Mouse (Mus musculus) thymus, postnatal 25 days (tissue): ENCODE measurements at regions not wholly inside any gene's neighbourhood (a gene's known extent, or its start where the extent isn't known, plus 50 kb on each side); places are given as distances from the start of the nearest gene placed in this dataset.

Source experiments
- DNase-seq: peaks from one replicate; pipeline ENCODE4 v3.0.0; 2022

GRCm38 (mm10) chr9:46443191-46444095, 123.7 kb upstream of the 4931429L15Rik start:
- no peak for DNase-seq

DNA sequence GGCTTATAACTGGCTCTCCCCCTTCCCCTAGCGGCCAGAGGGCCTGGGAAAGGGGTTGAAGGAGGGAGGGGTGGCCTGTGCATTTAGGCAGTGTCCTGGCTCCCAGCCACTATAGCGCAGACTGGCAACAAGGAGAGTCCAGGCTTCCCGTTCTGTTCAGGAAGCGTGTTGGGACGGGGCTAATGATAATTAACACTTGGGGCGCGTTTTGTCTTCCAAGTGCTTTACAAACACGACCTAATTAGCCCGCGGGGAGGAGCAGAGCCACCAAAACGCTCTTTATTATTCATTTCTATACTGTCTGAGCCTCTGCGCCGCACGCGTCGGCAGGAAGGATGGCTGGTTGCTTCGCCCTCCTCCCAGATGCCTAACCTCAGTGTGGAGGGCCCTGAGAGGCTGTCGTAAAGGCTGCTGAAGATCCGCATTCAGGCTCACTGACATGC, 123.0 kb upstream of the 4931429L15Rik start:
- no peak for DNase-seq

- no peak for DNase-seq
Observed at GRCm38 (mm10) chr9:46440226-46440625, 120.4 kb upstream of the 4931429L15Rik start.

DNA sequence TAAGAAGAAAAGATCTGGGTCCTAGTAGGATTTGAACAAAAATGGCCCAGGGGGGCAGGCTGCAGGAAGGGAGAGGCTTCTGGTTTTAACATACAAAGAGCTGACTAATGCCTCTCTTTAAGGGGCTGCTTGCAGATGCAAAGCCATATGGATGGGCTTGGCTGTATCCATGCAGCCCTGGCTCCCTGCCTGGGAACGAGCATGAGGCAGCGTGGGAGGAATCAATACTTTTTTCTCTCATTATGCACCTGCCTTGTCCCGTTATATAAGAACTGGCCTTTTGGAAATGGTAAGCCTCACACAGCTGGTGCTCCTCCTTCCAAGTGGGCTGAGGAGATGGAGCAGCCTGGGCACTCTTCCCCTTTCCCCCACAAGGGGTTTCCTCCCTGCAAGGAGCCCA, 114.9 kb upstream of the 4931429L15Rik start:
- DNase-seq: no peak

DNA sequence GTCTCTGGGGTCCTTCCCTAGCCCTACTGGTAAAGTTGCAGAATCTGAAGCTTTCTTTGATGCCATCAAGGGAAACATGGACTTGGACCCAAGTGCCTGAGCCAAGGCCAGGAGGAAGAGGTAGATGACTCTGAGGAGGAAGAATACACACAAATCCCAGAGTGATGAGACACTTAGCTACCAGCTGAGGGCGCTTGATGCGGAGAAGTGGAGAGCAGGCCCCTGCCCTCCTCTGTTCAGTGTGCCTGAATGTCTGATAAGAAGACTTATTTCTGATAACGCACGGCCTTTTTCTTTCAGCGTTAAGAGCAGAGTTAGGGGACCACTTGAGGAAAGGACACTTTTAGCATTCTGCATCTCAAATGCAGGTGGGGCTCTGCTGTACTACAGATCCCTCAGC, 113.9 kb upstream of the 4931429L15Rik start:
- no peak for DNase-seq

- DNase-seq: no peak
Observed at GRCm38 (mm10) chr9:46431053-46431452, 111.3 kb upstream of the 4931429L15Rik start.

GRCm38 (mm10) chr9:46423184-46423967, 103.6 kb upstream of the 4931429L15Rik start:
- no peak for DNase-seq

- DNase-seq: no peak
Observed at GRCm38 (mm10) chr9:46421688-46422274, 102.0 kb upstream of the 4931429L15Rik start.

DNA sequence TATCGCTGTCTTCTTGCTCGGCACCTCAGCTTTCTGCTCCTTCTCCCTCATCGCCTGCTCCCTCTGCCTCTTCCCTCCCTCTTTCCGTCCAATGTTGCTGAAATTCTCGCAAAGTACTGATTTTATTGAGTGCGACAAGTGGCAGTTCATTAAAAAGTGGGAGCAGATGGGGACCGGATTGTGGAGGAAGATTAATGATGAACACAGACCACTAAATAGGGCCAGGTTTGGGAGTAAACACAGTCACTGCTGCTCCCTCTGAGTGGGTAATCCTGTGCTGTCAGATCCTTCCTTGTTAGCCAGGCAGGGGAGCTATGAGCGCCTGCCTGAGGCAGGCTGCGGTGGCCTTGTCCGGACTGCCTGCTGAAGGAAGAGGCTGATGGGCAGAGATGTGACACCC, 91.9 kb upstream of the 4931429L15Rik start:
- no peak for DNase-seq

DNA sequence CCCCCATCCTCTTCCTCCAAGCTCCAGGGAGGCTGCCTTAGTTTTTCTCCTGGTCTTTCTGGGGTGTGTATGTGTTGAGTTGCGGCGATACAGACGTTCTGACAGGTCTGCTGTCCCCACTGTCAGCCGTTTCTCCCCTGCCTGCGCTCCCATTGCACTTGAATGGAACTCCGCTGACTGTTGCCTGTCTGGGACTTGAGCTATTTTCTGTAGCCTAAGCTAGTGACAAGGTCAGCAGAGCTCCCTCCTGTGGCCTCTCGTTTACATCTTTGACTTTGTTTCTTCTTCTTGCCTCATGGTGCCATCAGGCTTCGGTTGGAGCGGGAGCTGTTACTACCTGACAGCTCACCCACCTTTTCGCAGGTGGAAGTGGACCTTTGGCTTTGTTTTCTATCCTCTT, 89.0 kb upstream of the 4931429L15Rik start:
- no peak for DNase-seq

DNA sequence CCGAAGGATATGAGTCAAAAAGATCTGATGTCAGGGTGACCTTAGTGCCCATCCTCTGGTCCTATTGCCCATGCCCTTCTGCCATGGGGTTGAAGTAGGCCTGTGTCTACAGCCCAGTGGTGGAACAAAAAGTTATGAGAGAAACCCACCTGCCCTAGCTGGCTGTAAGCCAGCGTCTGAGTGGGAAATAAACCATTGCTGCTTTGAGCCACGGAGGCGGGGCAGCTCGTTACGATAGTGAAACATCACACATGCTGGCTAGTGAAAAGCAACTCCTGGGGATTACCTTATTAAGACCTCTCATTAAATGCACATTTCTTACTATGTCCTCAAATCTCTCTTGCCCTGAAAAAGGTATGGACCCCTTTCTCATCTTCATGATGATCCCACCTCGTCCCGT, 86.8 kb upstream of the 4931429L15Rik start:
- DNase-seq: no peak

DNA sequence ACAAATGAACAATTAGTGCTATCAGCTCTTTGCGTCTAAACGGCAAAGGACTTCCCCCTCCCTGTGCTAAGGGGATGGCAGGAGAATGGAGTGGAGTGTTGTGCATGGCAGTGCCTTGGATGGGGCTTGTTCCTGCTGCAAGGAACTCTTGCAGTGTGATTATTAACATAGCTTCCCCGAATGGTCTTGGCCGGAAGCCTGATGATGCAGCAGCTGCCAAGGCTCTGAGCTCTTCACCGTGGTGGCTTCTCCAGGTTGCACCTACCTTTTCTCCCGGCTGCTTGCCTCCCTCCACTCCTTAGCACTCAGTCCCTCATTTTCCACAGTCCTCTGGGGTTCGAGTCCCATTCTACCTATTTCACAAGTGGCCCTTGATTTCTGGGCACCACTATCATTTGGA, 76.8 kb upstream of the 4931429L15Rik start:
- DNase-seq: no peak

DNA sequence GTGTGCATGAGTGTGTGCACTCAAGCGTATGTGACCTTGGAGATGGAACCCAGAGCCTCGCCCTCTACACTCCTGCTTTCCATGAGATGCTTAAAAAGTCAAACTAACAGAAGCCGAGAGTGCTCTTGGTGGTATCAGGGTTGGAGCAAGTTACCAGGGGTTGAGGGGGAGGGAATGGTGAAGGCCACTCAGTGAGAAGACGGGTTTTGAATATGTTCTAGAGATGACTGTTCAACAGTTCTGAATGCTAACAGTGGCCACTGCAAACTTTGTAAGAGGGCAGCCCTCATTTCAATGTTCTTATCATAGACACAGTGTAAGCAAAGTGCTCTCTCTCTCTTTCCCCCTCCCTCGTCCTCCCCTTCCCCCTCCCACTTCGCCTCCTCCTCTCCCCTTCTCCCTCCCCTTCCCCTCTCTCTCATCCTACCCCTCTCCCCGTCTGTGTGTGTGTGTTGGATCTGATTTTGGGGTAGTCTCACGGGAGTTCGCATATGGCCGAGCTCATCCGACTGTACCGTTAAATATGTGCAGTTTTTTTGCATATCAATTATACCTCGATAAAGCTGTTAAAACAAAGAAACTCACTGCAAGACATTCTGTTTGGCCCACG, 75.5 kb upstream of the 4931429L15Rik start:
- no peak for DNase-seq

GRCm38 (mm10) chr9:46394239-46394638, 74.5 kb upstream of the 4931429L15Rik start:
- DNase-seq: no peak

DNA sequence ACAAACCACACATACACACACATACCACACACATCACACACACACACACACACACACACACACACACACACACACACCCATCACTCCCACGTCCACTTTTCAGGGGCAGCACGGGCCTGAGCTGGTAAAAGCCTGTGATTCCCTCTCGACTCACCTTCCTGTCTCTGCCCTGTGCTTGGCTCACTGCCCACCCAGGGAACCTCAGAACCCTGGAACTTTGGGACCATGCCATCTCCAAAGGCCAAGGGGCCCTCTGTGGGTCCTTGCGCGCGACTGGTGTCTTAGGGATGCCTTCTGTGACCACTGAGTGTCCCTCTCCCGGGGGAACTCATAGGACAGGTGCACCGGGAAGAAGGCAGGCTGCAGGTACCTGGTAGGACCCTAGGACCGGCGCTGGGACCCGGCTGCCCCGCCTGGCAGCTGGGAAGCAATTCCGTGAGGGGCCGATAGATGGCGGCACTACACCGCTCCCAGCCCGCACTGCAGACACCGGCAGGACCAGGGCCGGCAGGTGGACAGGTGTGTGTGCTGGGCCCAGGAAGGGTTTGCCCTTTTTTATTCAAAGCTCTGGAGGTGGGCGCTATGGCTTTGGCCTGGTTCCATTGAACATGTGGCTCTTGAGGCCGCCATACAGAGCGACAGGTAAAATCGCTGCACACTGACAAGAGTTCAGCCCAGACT, 73.0 kb upstream of the 4931429L15Rik start:
- DNase-seq: peak; percentile 45

- no peak for DNase-seq
Observed at GRCm38 (mm10) chr9:46389741-46390140, 70.0 kb upstream of the 4931429L15Rik start.

DNA sequence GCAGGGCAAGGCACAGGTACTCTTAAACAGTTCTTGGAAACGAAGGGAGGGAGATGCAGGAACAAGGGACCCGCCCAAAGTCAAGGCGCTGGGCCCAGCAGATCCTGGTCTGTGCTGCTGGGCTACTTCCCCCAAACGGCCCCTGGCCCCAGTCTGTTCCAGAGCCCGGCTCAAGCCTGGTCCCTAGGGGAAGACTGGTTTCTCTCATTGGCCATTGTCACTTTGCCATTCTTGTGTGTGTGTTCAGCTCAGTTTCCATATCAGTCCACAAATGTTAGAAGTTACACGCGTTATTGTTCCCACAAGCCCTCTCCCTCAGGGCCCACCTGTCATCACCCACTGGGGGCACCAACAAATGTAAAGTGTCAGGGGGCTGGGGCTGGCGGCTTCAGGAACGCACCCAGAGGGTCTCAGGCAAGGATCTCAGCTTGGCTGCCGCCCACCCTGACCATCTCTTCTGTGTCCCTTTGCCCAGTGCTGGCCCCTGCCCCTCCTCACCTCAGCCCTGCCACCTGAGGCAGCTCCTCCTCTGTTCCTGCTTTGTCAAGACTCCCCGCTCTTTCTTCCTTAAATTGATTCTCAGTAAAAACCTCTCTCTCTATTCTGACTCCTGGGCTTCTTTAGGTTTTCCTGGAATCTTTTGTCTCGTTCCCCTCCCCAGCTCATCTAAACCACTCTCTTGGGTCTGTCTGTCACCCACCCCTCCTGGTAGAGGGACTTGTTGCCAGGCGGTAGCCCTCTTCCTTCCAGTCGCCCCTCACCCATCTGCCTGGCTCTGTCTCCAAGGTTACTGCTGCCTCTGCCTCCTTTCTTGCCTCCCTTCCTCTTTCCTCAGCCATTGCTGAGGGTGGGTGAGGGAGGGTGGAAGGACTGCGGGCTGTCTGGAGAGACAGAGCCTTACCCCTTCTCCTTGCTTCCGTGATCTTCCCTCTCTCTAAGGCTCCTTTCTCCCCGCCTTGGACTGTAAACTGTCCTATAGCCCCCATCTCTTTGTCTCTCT, 69.2 kb upstream of the 4931429L15Rik start:
- DNase-seq: no peak

DNA sequence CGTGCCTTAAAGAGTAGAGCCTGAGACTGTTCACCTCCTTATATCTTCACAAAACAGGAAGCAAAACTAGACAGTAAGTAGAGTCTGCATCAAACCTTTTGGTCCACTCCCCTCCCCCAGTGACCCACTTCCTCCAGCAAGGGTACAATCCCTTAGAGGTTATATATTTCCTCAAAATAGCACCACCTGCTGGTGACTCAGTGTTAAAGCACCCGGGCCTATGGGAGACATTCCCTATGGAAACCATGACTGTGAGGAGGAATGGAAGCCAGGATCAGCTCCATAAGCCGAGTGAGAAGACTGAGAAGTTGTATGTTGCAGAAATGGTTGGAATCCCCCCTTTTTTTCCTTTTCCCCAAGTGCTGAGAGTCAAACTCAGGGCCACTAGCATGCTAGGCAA, 66.5 kb upstream of the 4931429L15Rik start:
- no peak for DNase-seq

- DNase-seq: no peak
Observed at GRCm38 (mm10) chr9:46381342-46381741, 61.6 kb upstream of the 4931429L15Rik start.

GRCm38 (mm10) chr9:46379453-46379852, 59.7 kb upstream of the 4931429L15Rik start:
- no peak for DNase-seq

DNA sequence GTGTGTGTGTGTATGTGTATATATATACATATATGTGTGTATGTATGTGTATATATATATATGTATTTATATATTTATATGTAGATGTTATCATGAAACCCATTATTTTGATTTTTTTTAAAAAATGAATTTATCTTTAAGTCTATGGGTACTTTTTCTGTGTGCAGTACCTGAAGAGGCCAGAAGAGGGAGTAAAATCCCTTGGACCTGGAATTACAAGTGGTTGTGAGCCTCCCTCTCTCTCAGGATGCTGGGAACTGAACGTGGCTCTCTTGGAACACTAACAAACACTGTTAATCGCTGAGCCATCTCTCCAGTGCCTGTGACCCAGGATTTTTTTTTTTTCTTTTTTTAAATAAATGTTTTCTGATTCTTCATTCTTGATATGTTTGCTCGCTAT, 58.6 kb upstream of the 4931429L15Rik start:
- no peak for DNase-seq
